Mouse (Mus musculus) heart, embryonic 14.5 days (tissue): Measurements from ENCODE around the gene Tcf21. TPM values are rescaled to one million over a fixed set of nuclear protein-coding genes. Genes with fewer than 3 reads are reported as not detected.

Experiments used
- ATAC-seq: fragments of 200-750 bp; cut with Nextera tagmentation; 2 replicates; pipeline ENCODE4 v1.8.0; 2017; ENCODE audit warnings: low read depth, moderate TSS enrichment; ENCODE audit not compliant: insufficient number of reproducible peaks, insufficient read depth, low FRiP score
- H3K27ac ChIP-seq, 2 experiments: fragments of 200-500 bp in 1 of 2; fragments of 300-500 bp in 1 of 2; sonication (generic) in 1 of 2; replicated peaks in 1 of 2; 2 replicates each; pipeline ENCODE4 v1.5.1; 2012 to 2014; ENCODE audit warnings: low read depth in 2 of 2, low read length in 2 of 2, control low read depth in 1 of 2, mild to moderate bottlenecking in 1 of 2, mixed read lengths in 1 of 2; ENCODE audit not compliant: control insufficient read depth in 1 of 2, insufficient read depth in 1 of 2
- H3K27me3 ChIP-seq: fragments of 300-500 bp; sonication (generic); 2 replicates; pipeline ENCODE4 v1.6.1; 2014; ENCODE audit warnings: mild to moderate bottlenecking, low read length, control low read depth; ENCODE audit not compliant: control insufficient read depth, insufficient read depth
- H3K36me3 ChIP-seq: fragments of 300-500 bp; sonication (generic); 2 replicates; pipeline ENCODE4 v1.6.1; 2014; ENCODE audit warnings: mild to moderate bottlenecking, control low read depth, low read length, mixed read lengths; ENCODE audit not compliant: control insufficient read depth, insufficient read depth
- H3K4me1 ChIP-seq, 2 experiments: fragments of 200-500 bp in 1 of 2; fragments of 300-500 bp in 1 of 2; sonication (generic) in 1 of 2; 2 replicates each; pipeline ENCODE4 v1.6.1; 2012 to 2014; ENCODE audit warnings: low read length in 2 of 2, control low read depth in 1 of 2, mixed read lengths in 1 of 2; ENCODE audit not compliant: control insufficient read depth in 2 of 2, insufficient read depth in 2 of 2
- H3K4me2 ChIP-seq: fragments of 300-500 bp; sonication (generic); 2 replicates; pipeline ENCODE4 v1.6.1; 2014; ENCODE audit warnings: mild to moderate bottlenecking, low read length
- H3K4me3 ChIP-seq, 2 experiments: fragments of 200-500 bp in 1 of 2; fragments of 300-500 bp in 1 of 2; sonication (generic) in 1 of 2; 2 replicates each; pipeline ENCODE4 v1.5.1; 2012 to 2014; ENCODE audit warnings: low read length in 2 of 2, mild to moderate bottlenecking in 2 of 2, control low read depth in 1 of 2, low read depth in 1 of 2, moderate library complexity in 1 of 2; ENCODE audit not compliant: control insufficient read depth in 1 of 2, insufficient read depth in 1 of 2
- H3K9ac ChIP-seq: fragments of 300-500 bp; sonication (generic); 2 replicates; pipeline ENCODE4 v1.6.1; 2014; ENCODE audit warnings: mild to moderate bottlenecking, low read length
- H3K9me3 ChIP-seq: fragments of 300-500 bp; sonication (generic); 2 replicates; pipeline ENCODE4 v1.6.1; 2016; ENCODE audit warnings: low read length, control low read depth; ENCODE audit not compliant: control insufficient read depth
- WGBS: fragments of 180-500 bp; shearing (Covaris S2); extraction: QIAGEN DNeasy Blood & Tissue Kit; methylation state at CpG from one replicate; pipeline ENCODE4 v1.1.7; 2014; 5-methylcytosine and 5-hydroxymethylcytosine counted together
- polyA plus RNA-seq: library from polyadenylated mRNA; unstranded; fragments of >200 nt; fragmentation: Nextera tagmentation; extraction: Ambion mirVana; gene quantifications from 2 replicates; pipeline ENCODE4 v1.2.1, GENCODE M21; 2014

The Tcf21 gene
- 65.2 and 71.6 TPM in 2 replicates for polyA plus RNA-seq

DNA sequence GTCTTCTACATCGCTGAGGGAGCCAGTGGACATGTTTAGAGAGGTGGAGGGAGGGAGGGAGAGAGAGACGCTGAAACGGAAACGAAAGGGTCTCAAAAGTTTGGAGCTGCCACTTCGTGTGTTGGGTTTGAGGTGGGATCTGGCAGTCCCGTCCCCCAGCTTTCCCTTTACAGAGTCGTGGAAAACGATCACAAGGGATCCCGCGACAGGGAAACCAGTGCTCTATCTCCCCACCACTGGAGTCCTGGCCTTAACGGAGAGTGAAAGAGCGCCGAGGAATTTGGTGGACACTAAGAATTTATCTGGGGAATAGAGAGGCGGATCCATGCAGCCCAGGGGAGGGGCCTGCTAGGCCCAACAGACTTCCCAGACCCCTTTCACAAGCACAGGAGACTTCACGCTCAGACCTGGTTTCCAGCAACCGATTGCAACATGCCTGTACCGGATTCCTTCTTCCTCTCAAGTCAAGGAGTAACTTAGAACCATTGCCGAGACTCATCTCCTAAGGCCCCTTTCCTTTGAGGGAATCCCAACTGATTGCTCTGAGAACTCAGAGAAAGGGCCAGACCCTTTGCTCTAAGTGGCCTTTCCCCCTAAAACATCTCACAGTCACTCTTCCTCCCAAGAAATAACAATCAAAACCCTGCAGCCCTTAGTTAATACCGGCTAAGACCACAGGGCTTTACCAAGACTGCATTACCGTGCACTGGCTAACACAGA is at the start of gene Tcf21:
Tcf21 (minus strand) TSS at position 304 of the 720 bp plus-strand sequence.
- peak within 1 kb of the TSS; percentile 44 to 51 for H3K4me3 ChIP-seq
- 10% methylated on average over 20 of the region's 20 CpGs for WGBS
- H3K27ac ChIP-seq = peak within 1 kb of the TSS; percentile 50 to 79
- H3K36me3 ChIP-seq = no peaks in the 10 kb centered on the region
- H3K4me1 ChIP-seq = peaks cover 2 to 9% of the 10 kb centered on the region in 2 experiments; a peak in 3 of 4 replicates
- peak; percentile 56 for ATAC-seq
- peaks cover 67% of the 10 kb centered on the region for H3K27me3 ChIP-seq
- H3K9ac ChIP-seq = peak within 1 kb of the TSS; percentile 73
- no peaks in the 10 kb centered on the region for H3K9me3 ChIP-seq
- peak within 1 kb of the TSS; percentile 60 for H3K4me2 ChIP-seq

DNA sequence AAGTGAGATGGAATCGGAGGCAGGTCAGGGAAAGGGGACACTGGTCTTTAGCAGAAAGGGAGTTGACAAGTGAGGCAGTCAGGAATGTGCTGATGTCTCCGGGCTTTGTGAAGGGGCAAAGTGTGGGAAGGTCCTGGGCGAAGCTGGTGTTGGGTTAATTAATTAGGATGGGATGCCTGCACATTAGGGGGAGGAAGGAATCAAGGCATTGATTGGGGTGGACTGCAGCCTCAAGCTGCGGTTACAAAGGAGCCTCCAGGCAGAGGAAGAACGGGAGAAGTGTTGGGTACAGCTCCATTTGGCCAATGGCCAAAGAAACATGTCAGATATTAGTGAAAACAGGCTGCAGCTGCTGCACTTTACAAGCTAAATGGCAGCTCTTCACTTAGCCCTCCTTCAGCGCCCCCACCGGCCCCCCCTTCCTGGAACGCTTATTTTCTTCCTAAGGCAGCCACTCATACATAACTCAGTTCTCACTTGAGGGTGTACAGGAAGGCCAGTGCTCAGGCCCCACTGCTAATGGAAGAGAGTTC is 48.5 kb upstream of the Tcf21 start:
- no peaks in the 10 kb centered on the region for H3K9me3 ChIP-seq
- H3K9ac ChIP-seq = no peak overlapping the region
- no peaks in the 10 kb centered on the region for H3K27me3 ChIP-seq
- no peak overlapping the region for H3K4me3 ChIP-seq
- H3K4me2 ChIP-seq = no peak overlapping the region
- 20% methylated on average over 8 of the region's 8 CpGs for WGBS
- H3K27ac ChIP-seq = 0 out of 4 replicates have a peak overlapping the region, but pooled peaks have one; percentile 24 to 28
- no peak for ATAC-seq
- H3K4me1 ChIP-seq = peaks cover 7 to 8% of the 10 kb centered on the region in 2 experiments
- no peaks in the 10 kb centered on the region for H3K36me3 ChIP-seq

DNA sequence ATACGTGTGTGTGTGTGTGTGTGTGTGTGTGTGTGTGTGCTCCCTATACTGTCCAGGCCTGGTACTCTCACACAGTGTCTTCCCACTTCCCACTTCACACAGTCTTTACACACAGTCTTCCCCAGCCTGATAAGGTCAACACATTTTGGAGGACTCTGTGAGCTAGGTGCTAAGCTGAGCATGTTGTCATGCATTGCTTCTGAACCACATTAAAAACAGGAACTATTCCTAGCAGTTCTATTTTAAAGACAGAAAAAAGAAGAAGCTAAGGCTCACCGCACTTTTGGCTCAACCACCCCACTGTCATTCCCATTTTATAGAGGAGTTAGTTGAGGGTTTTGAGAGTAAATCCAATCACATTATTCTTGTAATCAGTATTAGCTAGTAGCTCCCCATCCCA is 47.2 kb upstream of the Tcf21 start:
- H3K4me3 ChIP-seq = no peak overlapping the region
- H3K4me1 ChIP-seq = peaks cover 4 to 8% of the 10 kb centered on the region in 2 experiments
- no peak overlapping the region for H3K4me2 ChIP-seq
- no peak overlapping the region for H3K9ac ChIP-seq
- no peak for ATAC-seq
- 73% methylated on average over 2 of the region's 2 CpGs for WGBS
- H3K9me3 ChIP-seq = no peaks in the 10 kb centered on the region
- H3K27ac ChIP-seq = no peak overlapping the region
- H3K27me3 ChIP-seq = no peaks in the 10 kb centered on the region
- H3K36me3 ChIP-seq = no peaks in the 10 kb centered on the region

DNA sequence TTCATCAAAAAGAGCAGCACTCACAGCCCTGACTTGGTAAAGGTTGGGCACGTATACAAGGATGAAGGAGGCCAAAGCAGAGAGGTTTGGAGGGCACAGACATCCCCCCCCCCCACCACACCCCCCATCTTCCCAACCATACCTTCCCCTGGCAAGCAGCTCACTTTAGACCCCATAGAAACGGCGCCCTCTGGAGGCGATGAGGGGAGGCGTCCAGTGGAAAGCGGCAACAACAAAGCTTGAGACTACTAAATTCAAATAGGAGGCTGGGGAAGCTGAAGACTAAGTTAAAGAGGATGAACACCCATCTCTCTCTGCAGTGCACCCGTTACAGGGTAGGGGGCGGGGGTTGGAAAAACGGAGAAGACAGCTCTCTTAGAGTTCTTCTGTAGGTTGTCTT is 38.1 kb upstream of the Tcf21 start:
- no peaks in the 10 kb centered on the region for H3K27me3 ChIP-seq
- no peaks in the 10 kb centered on the region for H3K36me3 ChIP-seq
- H3K9me3 ChIP-seq = no peaks in the 10 kb centered on the region
- ATAC-seq = no peak
- H3K4me3 ChIP-seq = no peak overlapping the region
- no peak overlapping the region for H3K27ac ChIP-seq
- 25% methylated on average over 9 of the region's 9 CpGs for WGBS
- H3K9ac ChIP-seq = no peak overlapping the region
- H3K4me1 ChIP-seq = peaks cover 0 to 3% of the 10 kb centered on the region in 2 experiments; a peak in 2 of 4 replicates
- no peak overlapping the region for H3K4me2 ChIP-seq

DNA sequence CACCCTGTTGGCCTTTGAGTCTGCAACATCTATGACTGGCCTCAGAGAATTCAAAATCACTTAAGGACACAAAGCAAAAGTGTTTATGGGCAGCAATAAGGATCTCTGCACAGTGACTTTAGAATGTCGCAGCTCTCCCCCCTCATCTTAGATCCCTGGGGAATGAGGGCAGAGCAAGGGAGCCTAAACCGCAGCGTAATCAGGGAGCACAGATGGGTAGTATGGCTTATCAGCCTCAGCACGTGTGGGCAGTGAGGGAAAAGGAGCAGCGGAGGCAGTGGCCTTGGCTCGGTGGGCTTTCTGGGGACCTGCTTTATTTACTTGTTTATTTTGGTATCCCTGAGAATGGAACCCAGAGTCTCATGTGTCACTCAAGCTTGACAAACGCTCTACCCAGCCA is 34.4 kb upstream of the Tcf21 start:
- no peaks in the 10 kb centered on the region for H3K36me3 ChIP-seq
- H3K4me1 ChIP-seq = peaks cover 0 to 3% of the 10 kb centered on the region in 2 experiments; a peak in 2 of 4 replicates
- H3K9ac ChIP-seq = no peak overlapping the region
- no peak overlapping the region for H3K27ac ChIP-seq
- no peak overlapping the region for H3K4me3 ChIP-seq
- no peaks in the 10 kb centered on the region for H3K9me3 ChIP-seq
- WGBS = 16% methylated on average over 7 of the region's 7 CpGs
- H3K4me2 ChIP-seq = no peak overlapping the region
- no peaks in the 10 kb centered on the region for H3K27me3 ChIP-seq
- ATAC-seq = no peak

DNA sequence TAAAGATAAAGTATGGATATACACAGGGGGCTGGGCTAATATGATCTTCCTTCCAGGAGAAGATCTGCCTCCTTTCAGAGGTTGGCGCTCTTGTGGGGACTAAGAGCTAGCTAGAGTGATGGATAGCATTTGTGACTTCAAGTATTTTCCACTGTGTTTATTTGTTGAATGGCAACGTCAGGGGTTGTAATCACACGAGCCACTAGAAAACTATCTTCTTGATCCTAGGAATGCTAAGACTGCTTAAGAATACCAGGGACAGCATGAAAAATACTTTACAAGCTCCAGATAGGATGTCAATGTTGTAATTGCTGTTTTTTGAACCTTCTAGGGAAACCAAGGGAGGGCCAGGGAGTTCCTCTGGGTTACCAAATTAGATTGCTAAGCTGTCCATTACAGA is 25.4 kb upstream of the Tcf21 start:
- H3K36me3 ChIP-seq = no peaks in the 10 kb centered on the region
- WGBS = 25% methylated on average over 3 of the region's 3 CpGs
- ATAC-seq = no peak
- H3K4me3 ChIP-seq = no peak overlapping the region
- H3K9me3 ChIP-seq = no peaks in the 10 kb centered on the region
- H3K27ac ChIP-seq = no peak overlapping the region
- peaks cover 6 to 11% of the 10 kb centered on the region in 2 experiments for H3K4me1 ChIP-seq
- H3K27me3 ChIP-seq = peaks cover 36% of the 10 kb centered on the region
- H3K9ac ChIP-seq = no peak overlapping the region
- no peak overlapping the region for H3K4me2 ChIP-seq

DNA sequence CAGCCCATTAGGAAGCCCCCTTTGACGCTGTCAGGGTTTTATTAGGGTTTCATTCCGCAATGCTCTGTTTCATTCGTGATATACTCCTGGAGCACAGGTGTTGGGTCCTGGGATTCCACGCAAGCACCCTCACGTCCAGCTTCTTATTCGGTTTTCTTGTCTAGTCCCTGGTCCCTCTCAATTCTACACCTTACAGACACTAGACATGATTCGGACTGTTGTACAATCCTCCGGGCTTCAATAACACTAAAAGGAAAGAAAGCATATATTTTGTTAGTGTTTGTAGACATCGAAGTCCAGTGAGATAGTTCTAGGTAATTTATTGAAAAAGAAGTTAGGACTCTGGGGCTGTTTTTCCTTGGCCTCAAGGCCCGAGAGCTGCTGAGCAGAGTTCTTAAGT is 24.8 kb upstream of the Tcf21 start:
- no peaks in the 10 kb centered on the region for H3K9me3 ChIP-seq
- no peak overlapping the region for H3K27ac ChIP-seq
- peaks cover 6 to 11% of the 10 kb centered on the region in 2 experiments for H3K4me1 ChIP-seq
- WGBS = 31% methylated on average over 10 of the region's 10 CpGs
- no peak for ATAC-seq
- no peak overlapping the region for H3K4me3 ChIP-seq
- peaks cover 36% of the 10 kb centered on the region for H3K27me3 ChIP-seq
- H3K4me2 ChIP-seq = no peak overlapping the region
- H3K36me3 ChIP-seq = no peaks in the 10 kb centered on the region
- H3K9ac ChIP-seq = no peak overlapping the region
